Mouse (Mus musculus) embryonic fibroblast, embryonic 13.5 days (primary cell): ENCODE results near the gene Cntn4.

Source experiments
- CTCF ChIP-seq: IDR thresholded peaks from 2 replicates; pipeline ENCODE4 v1.5.1; 2011; ENCODE audit warnings: mild to moderate bottlenecking, control low read depth, low read length, moderate library complexity, borderline replicate concordance; ENCODE audit not compliant: insufficient read depth
- POLR2A ChIP-seq: IDR thresholded peaks from 2 replicates; pipeline ENCODE4 v1.6.1; 2011; ENCODE audit warnings: low read depth, mild to moderate bottlenecking, control low read depth, low read length, moderate library complexity

GRCm38 (mm10) chr6:106561649-106562048 lies 884.2 kb downstream of the Cntn4 start:
- TF ChIP-seq CTCF (no peak), POLR2A (no peak)
